Mouse (Mus musculus) heart, embryonic 11.5 days (tissue): ENCODE measurements at regions not wholly inside any gene's neighbourhood (a gene's known extent, or its start where the extent isn't known, plus 50 kb on each side); places are given as distances from the start of the nearest gene placed in this dataset.

Source experiments
- ATAC-seq: fragments of 200-750 bp; cut with Nextera tagmentation; replicated peaks from 2 replicates; pipeline ENCODE4 v1.8.0; 2017; ENCODE audit warnings: moderate library complexity; ENCODE audit not compliant: insufficient number of reproducible peaks, low FRiP score, low TSS enrichment
- H3K27ac ChIP-seq: fragments of 300-500 bp; sonication (generic); 2 replicates; pipeline ENCODE4 v1.5.1; 2014; ENCODE audit warnings: mild to moderate bottlenecking, low read depth, low read length
- H3K27me3 ChIP-seq: fragments of 300-500 bp; sonication (generic); 2 replicates; pipeline ENCODE4 v1.6.1; 2014; ENCODE audit warnings: mild to moderate bottlenecking, low read length, mixed read lengths; ENCODE audit not compliant: control insufficient read depth, insufficient read depth
- H3K36me3 ChIP-seq: fragments of 300-500 bp; sonication (generic); 2 replicates; pipeline ENCODE4 v1.6.1; 2014; ENCODE audit warnings: mild to moderate bottlenecking, low read length, moderate library complexity, mixed read lengths; ENCODE audit not compliant: control insufficient read depth, insufficient read depth
- H3K4me1 ChIP-seq: fragments of 300-500 bp; sonication (generic); 2 replicates; pipeline ENCODE4 v1.6.1; 2014; ENCODE audit warnings: low read length; ENCODE audit not compliant: control insufficient read depth, insufficient read depth
- H3K4me2 ChIP-seq: fragments of 300-500 bp; sonication (generic); 2 replicates; pipeline ENCODE4 v1.6.1; 2014; ENCODE audit warnings: mild to moderate bottlenecking, moderate library complexity
- H3K4me3 ChIP-seq: fragments of 300-500 bp; sonication (generic); 2 replicates; pipeline ENCODE4 v1.5.1; 2014; ENCODE audit warnings: low read depth, low read length
- H3K9ac ChIP-seq: fragments of 300-500 bp; sonication (generic); 2 replicates; pipeline ENCODE4 v1.6.1; 2014; ENCODE audit warnings: mild to moderate bottlenecking, low read depth, low read length, moderate library complexity
- H3K9me3 ChIP-seq: fragments of 300-500 bp; sonication (generic); replicated peaks from 2 replicates; pipeline ENCODE4 v1.6.1; 2016; ENCODE audit warnings: low read length; ENCODE audit not compliant: control insufficient read depth
- WGBS: fragments of 180-500 bp; shearing (Covaris S2); extraction: QIAGEN DNeasy Blood & Tissue Kit; methylation state at CpG from one replicate; pipeline ENCODE4 v1.1.7; 2014; ENCODE audit not compliant: insufficient replicate concordance; 5-methylcytosine and 5-hydroxymethylcytosine counted together

DNA sequence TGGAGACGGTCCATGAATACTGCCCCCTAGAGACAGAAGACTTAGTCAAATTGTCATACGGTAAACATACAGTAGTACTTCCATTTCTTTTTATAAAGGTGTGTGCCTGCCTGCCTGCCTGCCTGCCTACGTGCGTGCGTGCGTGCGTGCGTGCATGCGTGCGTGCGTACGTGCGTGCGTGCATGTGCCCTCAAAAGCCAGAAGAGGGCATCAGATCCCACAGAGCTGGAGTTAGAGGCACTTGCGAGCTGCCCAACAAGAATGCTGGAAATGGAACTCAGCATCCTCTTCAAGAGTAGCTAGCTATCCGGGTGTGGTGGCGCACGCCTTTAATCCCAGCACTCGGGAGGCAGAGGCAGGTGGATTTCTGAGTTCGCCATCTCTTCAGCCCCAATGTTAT, 120.3 kb downstream of the Tfap2a start:
- no peak overlapping the region for H3K9ac ChIP-seq
- no peak overlapping the region for H3K4me2 ChIP-seq
- no peak overlapping the region for H3K27ac ChIP-seq
- H3K27me3 ChIP-seq: no peaks in the 10 kb centered on the region
- ATAC-seq: no peak
- H3K36me3 ChIP-seq: no peaks in the 10 kb centered on the region
- H3K9me3 ChIP-seq: no peaks in the 10 kb centered on the region
- H3K4me3 ChIP-seq: no peak overlapping the region
- WGBS: 92% methylated on average over 20 of the region's 20 CpGs
- H3K4me1 ChIP-seq: no peaks in the 10 kb centered on the region

DNA sequence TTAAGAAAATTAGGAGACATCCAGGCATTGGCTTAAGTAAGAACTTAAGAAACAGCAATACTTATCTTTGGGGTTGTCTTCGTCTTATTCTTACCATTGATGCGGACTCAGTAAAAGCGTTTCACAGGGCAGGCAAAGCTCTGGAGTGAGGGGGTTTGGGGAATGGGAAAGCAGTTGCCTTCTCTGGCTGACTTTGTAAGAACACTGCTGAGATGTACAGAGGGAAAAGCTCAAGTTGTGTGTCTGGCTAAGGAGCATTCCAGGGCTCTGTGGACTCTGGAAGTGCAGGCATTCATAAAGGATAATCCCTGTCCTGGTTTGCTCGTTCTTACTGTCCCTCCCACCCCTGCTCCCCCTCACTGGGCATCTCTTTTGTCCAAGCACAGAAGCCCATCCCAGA, 129.7 kb downstream of the Tfap2a start:
- Histone ChIP-seq H3K9ac (no peak overlapping the region), H3K4me1 (no peaks in the 10 kb centered on the region), H3K36me3 (no peaks in the 10 kb centered on the region), H3K4me3 (no peak overlapping the region), H3K27ac (no peak overlapping the region), H3K4me2 (no peak overlapping the region), H3K9me3 (no peaks in the 10 kb centered on the region), H3K27me3 (no peaks in the 10 kb centered on the region)
- ATAC-seq: no peak
- 73% methylated on average over 4 of the region's 4 CpGs for whole genome bisulfite sequencing

GRCm38 (mm10) chr13:40606405-40607271, 131.5 kb downstream of the Tfap2a start:
- no peak overlapping the region for H3K27ac ChIP-seq
- H3K27me3 ChIP-seq: no peaks in the 10 kb centered on the region
- H3K9ac ChIP-seq: no peak overlapping the region
- peak overlapping the region; percentile 57 for H3K4me2 ChIP-seq
- no peaks in the 10 kb centered on the region for H3K9me3 ChIP-seq
- H3K36me3 ChIP-seq: no peaks in the 10 kb centered on the region
- no peak for ATAC-seq
- H3K4me3 ChIP-seq: 0 out of 2 replicates have a peak overlapping the region, but pooled peaks have one; percentile 18
- 52% methylated on average over 25 of the region's 25 CpGs for WGBS
- no peaks in the 10 kb centered on the region for H3K4me1 ChIP-seq

- H3K9ac ChIP-seq: no peak overlapping the region
- H3K4me2 ChIP-seq: peak overlapping the region; percentile 57
- WGBS: 50% methylated on average over 16 of the region's 16 CpGs
- H3K27me3 ChIP-seq: no peaks in the 10 kb centered on the region
- H3K27ac ChIP-seq: no peak overlapping the region
- ATAC-seq: no peak
- no peaks in the 10 kb centered on the region for H3K4me1 ChIP-seq
- peak overlapping the region; percentile 2; the same call in 1 of the 2 replicates for H3K4me3 ChIP-seq
- no peaks in the 10 kb centered on the region for H3K36me3 ChIP-seq
- no peaks in the 10 kb centered on the region for H3K9me3 ChIP-seq
Observed at GRCm38 (mm10) chr13:40605686-40606404, 132.3 kb downstream of the Tfap2a start.

GRCm38 (mm10) chr13:40574981-40575745, 163.0 kb downstream of the Tfap2a start:
- Histone ChIP-seq H3K36me3 (no peaks in the 10 kb centered on the region), H3K27me3 (no peaks in the 10 kb centered on the region), H3K4me2 (no peak overlapping the region), H3K4me3 (no peak overlapping the region), H3K9ac (no peak overlapping the region), H3K9me3 (no peaks in the 10 kb centered on the region), H3K27ac (no peak overlapping the region), H3K4me1 (no peaks in the 10 kb centered on the region)
- no peak for ATAC-seq
- WGBS: 79% methylated on average over 12 of the region's 12 CpGs

DNA sequence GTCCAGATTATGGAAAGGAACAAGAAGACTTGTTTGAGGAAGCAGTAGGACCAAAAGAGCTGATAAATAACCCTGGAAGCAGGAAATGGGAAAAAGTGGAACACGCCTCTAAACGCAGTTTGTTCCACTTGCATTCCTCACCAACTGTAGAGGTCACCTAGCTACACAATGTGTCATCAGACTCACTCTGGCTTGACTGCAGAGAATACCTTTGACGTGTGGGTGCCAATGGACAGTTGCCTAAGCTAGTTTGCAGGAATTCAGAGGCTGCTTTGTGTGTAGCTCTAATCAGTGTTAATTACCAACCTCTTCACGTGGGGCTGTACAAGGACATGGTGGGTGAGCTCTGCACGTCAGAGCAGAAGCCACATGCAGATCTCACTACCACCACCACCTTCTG, 168.7 kb downstream of the Tfap2a start:
- no peak overlapping the region for H3K4me3 ChIP-seq
- whole genome bisulfite sequencing: 58% methylated on average over 5 of the region's 5 CpGs
- no peak overlapping the region for H3K4me2 ChIP-seq
- no peak overlapping the region for H3K27ac ChIP-seq
- H3K27me3 ChIP-seq: no peaks in the 10 kb centered on the region
- no peaks in the 10 kb centered on the region for H3K9me3 ChIP-seq
- H3K9ac ChIP-seq: no peak overlapping the region
- ATAC-seq: no peak
- no peaks in the 10 kb centered on the region for H3K4me1 ChIP-seq
- no peaks in the 10 kb centered on the region for H3K36me3 ChIP-seq

GRCm38 (mm10) chr13:40567821-40568220, 170.4 kb downstream of the Tfap2a start:
- no peak overlapping the region for H3K27ac ChIP-seq
- H3K27me3 ChIP-seq: no peaks in the 10 kb centered on the region
- no peak overlapping the region for H3K4me2 ChIP-seq
- 74% methylated on average over 3 of the region's 3 CpGs for WGBS
- H3K4me3 ChIP-seq: no peak overlapping the region
- no peak overlapping the region for H3K9ac ChIP-seq
- no peaks in the 10 kb centered on the region for H3K36me3 ChIP-seq
- no peaks in the 10 kb centered on the region for H3K4me1 ChIP-seq
- no peaks in the 10 kb centered on the region for H3K9me3 ChIP-seq
- ATAC-seq: no peak

- ATAC-seq: no peak
- Histone ChIP-seq H3K4me3 (no peak overlapping the region), H3K9me3 (no peaks in the 10 kb centered on the region), H3K9ac (no peak overlapping the region), H3K27ac (no peak overlapping the region), H3K4me1 (no peaks in the 10 kb centered on the region), H3K4me2 (no peak overlapping the region), H3K36me3 (no peaks in the 10 kb centered on the region), H3K27me3 (no peaks in the 10 kb centered on the region)
Observed at GRCm38 (mm10) chr13:40564351-40564750, 173.8 kb downstream of the Tfap2a start.
